Mouse (Mus musculus): ENCODE data around the gene Magt1. TPM values are rescaled to one million over a fixed set of nuclear protein-coding genes. Genes with fewer than 3 reads are reported as not detected.

Gene Magt1
- polyA plus RNA-seq, 1 experiment from 2014 or later, result 46.5 TPM

Other genes with a start within 250 kb of the Magt1 start
- gene Fgf16, start 247.6 kb downstream of the Magt1 start, polyA plus RNA-seq (2016; fragmentation: Nextera tagmentation; extraction: Ambion mirVana), result 0.23 and 0.37 TPM in 2 replicates
- gene Atrx, start 82.5 kb downstream of the Magt1 start, polyA plus RNA-seq (2016; fragmentation: Nextera tagmentation; extraction: Ambion mirVana), result 222 and 249 TPM in 2 replicates
- gene Cox7b, start 3.8 kb upstream of the Magt1 start, polyA plus RNA-seq (2016; fragmentation: Nextera tagmentation; extraction: Ambion mirVana), result 285 and 293 TPM in 2 replicates
- 29.1 and 30.2 TPM in 2 replicates for gene Atp7a, start 15.4 kb upstream of the Magt1 start, polyA plus RNA-seq (2016; fragmentation: Nextera tagmentation; extraction: Ambion mirVana)
- 0.34 and 0.37 TPM in 2 replicates for gene Tlr13, start 131.3 kb upstream of the Magt1 start, polyA plus RNA-seq (2016; fragmentation: Nextera tagmentation; extraction: Ambion mirVana)
- 290 and 293 TPM in 2 replicates for gene Pgk1, start 175.2 kb upstream of the Magt1 start, polyA plus RNA-seq (2016; fragmentation: Nextera tagmentation; extraction: Ambion mirVana)
- gene Taf9b, start 209.3 kb upstream of the Magt1 start, polyA plus RNA-seq (2016; fragmentation: Nextera tagmentation; extraction: Ambion mirVana), result 13.8 and 13.9 TPM in 2 replicates
- not detected in 2 replicates for gene Fnd3c2, start 243.5 kb upstream of the Magt1 start, polyA plus RNA-seq (2016; fragmentation: Nextera tagmentation; extraction: Ambion mirVana)

Measured in hindbrain, embryonic 12.5 days (tissue).